Mouse (Mus musculus) T-helper 17 cell (primary cell): Measurements from ENCODE around the gene Cfap126.

Experiments
- in situ Hi-C, 2 experiments: fragments of 300-600 bp; cut with MboI, MseI; formaldehyde crosslinking; loops; 1 replicate in 1 of 2; 2 replicates in 1 of 2; pipeline ENCODE4 v1.15.1; 2025; ENCODE audit warnings: high pct_unique_total_duplicates in 2 of 2

Cfap126 gene

GRCm38 (mm10) chr1:171171138-171171537 is 57.4 kb downstream of the Cfap126 start:
- in situ Hi-C loops = no loop called here

GRCm38 (mm10) chr1:171172779-171173178 is 59.1 kb downstream of the Cfap126 start:
- in situ Hi-C loops = no loop called here
